Mouse (Mus musculus): Measurements from ENCODE around the gene Enthd1. TPM values are rescaled to one million over a fixed set of nuclear protein-coding genes. Genes with fewer than 3 reads are reported as not detected.

The Enthd1 gene
- polyA plus RNA-seq, 1 experiment = 0.09 TPM

DNA sequence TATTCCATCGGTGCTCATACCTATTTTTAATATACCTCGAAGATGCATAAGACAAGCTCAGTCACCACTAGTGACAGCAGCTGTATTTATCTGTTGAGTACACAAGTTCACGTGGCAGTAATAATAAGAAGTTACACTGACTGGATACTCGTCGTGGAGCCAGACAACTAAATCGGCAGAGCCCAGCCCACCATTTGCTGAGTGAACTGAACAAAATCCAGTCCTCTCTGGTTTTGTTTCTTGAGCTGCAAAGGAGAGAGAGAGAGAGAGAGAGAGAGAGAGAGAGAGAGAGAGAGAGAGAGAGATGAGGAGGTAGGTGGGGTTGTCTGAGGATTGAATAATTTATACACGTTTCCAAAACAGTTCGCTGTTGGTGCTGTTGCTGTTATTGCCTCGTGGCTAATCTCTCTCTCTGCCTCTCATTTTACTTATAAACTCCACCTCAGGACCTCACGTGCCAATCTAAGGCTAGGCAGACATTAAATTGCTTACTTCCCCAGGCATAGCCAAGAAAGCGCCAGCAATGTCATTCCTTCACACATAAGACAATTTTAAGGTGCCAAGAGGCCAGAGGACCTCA, 11.5 kb upstream of the Enthd1 start:
- no peak overlapping the region for H3K27ac ChIP-seq (ENCODE audit: control insufficient read depth, insufficient read depth, low read length)
- TF ChIP-seq POLR2A (IDR thresholded peaks at IDR 0.05; ENCODE audit: control insufficient read depth, extremely low read depth, insufficient read depth, low read length, poor library complexity) (no peak), CTCF (IDR thresholded peaks at IDR 0.05; ENCODE audit: borderline replicate concordance, control insufficient read depth, extremely low read depth, insufficient read depth, low read length, poor library complexity) (no peak)
- peaks cover 15% of the 10 kb centered on the region for H3K36me3 ChIP-seq (ENCODE audit: control insufficient read depth, insufficient read depth, low read length)
- DNase-seq = no peak
- peaks cover 35% of the 10 kb centered on the region for H3K4me1 ChIP-seq (replicated peaks; ENCODE audit: control insufficient read depth, insufficient read depth, low read length)
- no peaks in the 10 kb centered on the region for H3K27me3 ChIP-seq (ENCODE audit: control insufficient read depth, insufficient read depth, low read length)
- no peak overlapping the region for H3K4me3 ChIP-seq (ENCODE audit: control insufficient read depth, insufficient read depth, low read length)
- WGBS = 86% methylated on average over 11 of the region's 11 CpGs

DNA sequence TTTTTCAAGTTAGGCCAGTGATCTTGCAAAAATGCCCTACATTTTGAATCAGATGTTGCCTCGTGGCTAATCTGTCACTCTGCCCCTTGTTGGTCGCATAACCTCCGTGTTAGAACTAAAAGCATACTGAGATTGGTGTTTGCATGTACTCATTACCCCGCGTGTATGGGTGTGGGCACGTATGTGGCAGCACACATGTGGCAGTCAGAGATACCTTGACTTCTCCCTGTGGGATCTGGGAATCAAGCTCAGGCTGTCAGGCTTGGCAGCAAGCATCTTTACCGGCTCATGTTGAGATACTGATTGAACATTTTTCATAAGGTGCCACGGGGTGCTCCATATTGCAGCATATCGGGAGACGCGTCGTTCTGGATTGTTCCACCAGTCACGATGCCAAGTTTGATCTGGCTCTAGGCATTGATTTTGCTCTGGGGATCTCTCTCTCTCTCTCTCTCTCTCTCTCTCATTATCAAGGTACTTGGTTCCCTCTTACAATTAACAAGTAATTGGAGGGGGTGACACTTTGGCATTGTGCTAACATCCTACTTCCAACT, 10.9 kb upstream of the Enthd1 start:
- Histone ChIP-seq H3K4me3 (ENCODE audit: control insufficient read depth, insufficient read depth, low read length) (peak overlapping the region; percentile 9; the same call in 1 of the 2 replicates), H3K36me3 (ENCODE audit: control insufficient read depth, insufficient read depth, low read length) (peaks cover 15% of the 10 kb centered on the region), H3K27ac (ENCODE audit: control insufficient read depth, insufficient read depth, low read length) (no peak overlapping the region), H3K4me1 (replicated peaks; ENCODE audit: control insufficient read depth, insufficient read depth, low read length) (peaks cover 34% of the 10 kb centered on the region), H3K27me3 (ENCODE audit: control insufficient read depth, insufficient read depth, low read length) (no peaks in the 10 kb centered on the region)
- TF ChIP-seq POLR2A (IDR thresholded peaks at IDR 0.05; ENCODE audit: control insufficient read depth, extremely low read depth, insufficient read depth, low read length, poor library complexity) = no peak
- TF ChIP-seq CTCF (IDR thresholded peaks at IDR 0.05; ENCODE audit: borderline replicate concordance, control insufficient read depth, extremely low read depth, insufficient read depth, low read length, poor library complexity) = no peak
- DNase-seq = no peak
- WGBS = 87% methylated on average over 13 of the region's 13 CpGs

DNA sequence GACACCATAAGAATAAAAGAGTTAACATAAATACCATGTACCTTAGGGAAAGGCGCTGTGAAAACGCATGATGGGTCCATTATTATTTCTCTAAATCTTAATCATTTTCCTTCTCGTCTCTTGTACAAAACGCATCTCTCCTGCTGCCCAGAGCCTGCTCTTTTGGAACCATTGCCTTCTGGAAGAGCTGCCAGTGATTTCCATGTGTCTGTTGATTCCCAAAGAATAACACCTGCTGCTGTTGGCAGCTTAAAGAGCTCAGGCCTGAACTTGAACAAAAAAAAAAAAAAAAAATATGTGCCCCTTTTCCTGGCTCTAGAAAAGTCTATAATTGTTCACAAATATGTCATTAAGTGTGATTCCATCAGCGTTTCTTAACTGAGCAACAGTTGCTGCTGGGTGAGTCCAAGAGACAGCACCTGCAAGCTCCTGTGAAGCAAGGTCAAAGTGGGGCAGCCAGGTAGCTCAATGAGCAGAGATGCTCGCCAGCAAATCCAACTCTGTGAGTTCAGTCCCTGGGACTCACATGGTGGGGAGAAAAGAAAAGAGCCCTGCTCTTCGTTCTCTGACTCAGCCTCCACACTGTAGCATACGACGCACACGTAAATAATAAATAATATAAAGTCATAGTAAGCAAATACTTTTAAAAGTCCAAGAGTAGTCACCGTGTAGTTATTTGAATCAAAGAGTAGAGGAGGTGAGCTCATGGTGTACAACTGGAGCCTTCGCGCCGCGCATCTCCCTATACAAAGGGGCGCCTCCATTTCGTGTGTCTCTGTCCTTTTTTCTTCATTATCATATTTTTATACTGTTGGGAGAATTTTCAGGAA, 9.5 kb upstream of the Enthd1 start:
- H3K4me3 ChIP-seq (ENCODE audit: control insufficient read depth, insufficient read depth, low read length) = peak overlapping the region; percentile 31
- 78% methylated on average over 17 of the region's 17 CpGs for WGBS
- TF ChIP-seq POLR2A (IDR thresholded peaks at IDR 0.05; ENCODE audit: control insufficient read depth, extremely low read depth, insufficient read depth, low read length, poor library complexity) (no peak), CTCF (IDR thresholded peaks at IDR 0.05; ENCODE audit: borderline replicate concordance, control insufficient read depth, extremely low read depth, insufficient read depth, low read length, poor library complexity) (no peak)
- H3K4me1 ChIP-seq (replicated peaks; ENCODE audit: control insufficient read depth, insufficient read depth, low read length) = peaks cover 46% of the 10 kb centered on the region
- no peak for DNase-seq
- no peaks in the 10 kb centered on the region for H3K27me3 ChIP-seq (ENCODE audit: control insufficient read depth, insufficient read depth, low read length)
- H3K36me3 ChIP-seq (ENCODE audit: control insufficient read depth, insufficient read depth, low read length) = peaks cover 13% of the 10 kb centered on the region
- H3K27ac ChIP-seq (ENCODE audit: control insufficient read depth, insufficient read depth, low read length) = peak overlapping the region; percentile 13; the same call in 1 of the 2 replicates

DNA sequence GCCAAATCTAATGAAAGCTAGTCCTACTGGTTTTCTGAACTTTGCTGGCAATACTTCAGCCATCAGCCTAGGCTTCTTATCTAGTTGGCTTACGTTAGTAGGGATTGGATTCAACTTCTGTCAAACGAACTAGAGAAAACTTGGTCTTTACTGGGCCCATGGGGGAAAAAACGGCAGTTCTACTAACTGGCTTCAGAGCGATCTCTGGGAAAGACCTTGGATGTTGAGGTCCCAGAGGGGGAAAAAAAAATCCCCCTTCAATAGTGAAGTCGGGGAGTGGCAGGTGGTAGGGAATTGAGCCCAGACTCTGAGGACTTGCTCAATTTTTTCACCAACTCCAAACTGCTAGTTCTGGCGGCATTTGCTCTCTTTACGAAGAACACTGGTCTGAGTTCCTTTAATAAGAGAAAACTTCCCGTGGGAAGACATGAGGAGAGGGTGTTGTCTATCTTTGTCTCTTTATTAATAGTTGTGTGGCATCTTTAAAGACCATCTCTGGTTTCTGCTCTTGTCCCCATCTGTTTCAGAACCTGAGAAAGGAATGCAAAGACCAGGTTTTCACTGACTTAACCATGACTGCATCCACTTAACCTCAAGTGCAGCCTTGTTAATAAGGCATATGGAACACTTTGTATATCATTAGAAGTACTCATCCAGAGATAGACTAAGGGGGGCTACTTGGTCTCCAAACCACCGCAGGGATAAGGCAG, 8.0 kb upstream of the Enthd1 start:
- peak overlapping the region; percentile 89 for H3K4me3 ChIP-seq (ENCODE audit: control insufficient read depth, insufficient read depth, low read length)
- peak overlapping the region; percentile 99 for H3K27ac ChIP-seq (ENCODE audit: control insufficient read depth, insufficient read depth, low read length)
- peaks cover 50% of the 10 kb centered on the region for H3K4me1 ChIP-seq (replicated peaks; ENCODE audit: control insufficient read depth, insufficient read depth, low read length)
- no peak for DNase-seq
- TF ChIP-seq POLR2A (IDR thresholded peaks at IDR 0.05; ENCODE audit: control insufficient read depth, extremely low read depth, insufficient read depth, low read length, poor library complexity) (no peak), CTCF (IDR thresholded peaks at IDR 0.05; ENCODE audit: borderline replicate concordance, control insufficient read depth, extremely low read depth, insufficient read depth, low read length, poor library complexity) (no peak)
- H3K36me3 ChIP-seq (ENCODE audit: control insufficient read depth, insufficient read depth, low read length) = peaks cover 13% of the 10 kb centered on the region
- no peaks in the 10 kb centered on the region for H3K27me3 ChIP-seq (ENCODE audit: control insufficient read depth, insufficient read depth, low read length)
- WGBS = 6% methylated on average over 9 of the region's 9 CpGs

DNA sequence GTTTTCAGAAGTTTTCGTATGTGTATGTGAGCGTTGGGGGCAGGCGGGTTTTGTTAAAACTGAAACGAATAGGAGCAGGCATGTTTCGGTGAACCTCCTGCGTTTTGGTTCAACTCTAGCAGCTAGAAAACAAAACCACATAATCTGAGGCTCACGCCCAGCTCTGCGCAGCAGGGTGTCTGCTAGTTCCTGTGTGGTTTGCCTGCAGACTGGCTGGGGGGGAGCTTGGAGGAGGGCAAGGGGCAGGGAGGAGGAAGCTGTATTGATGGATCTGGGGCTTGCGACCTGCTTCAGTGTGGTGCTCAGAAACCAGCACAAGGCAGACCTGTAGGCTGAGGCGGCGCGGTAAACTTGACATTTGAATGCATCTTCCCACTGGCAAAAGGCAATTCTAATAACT, 7.3 kb upstream of the Enthd1 start, which contains the start of gene Grap2:
Gene Grap2 (plus strand): TSS at position 304 of the 400 bp plus-strand sequence.
- H3K4me3 ChIP-seq (ENCODE audit: control insufficient read depth, insufficient read depth, low read length) = peak within 1 kb of the TSS; percentile 89
- 2% methylated on average over 12 of the region's 12 CpGs for WGBS
- DNase-seq = peak; percentile 92
- H3K36me3 ChIP-seq (ENCODE audit: control insufficient read depth, insufficient read depth, low read length) = peaks cover 13% of the 10 kb centered on the region
- peaks cover 52% of the 10 kb centered on the region for H3K4me1 ChIP-seq (replicated peaks; ENCODE audit: control insufficient read depth, insufficient read depth, low read length)
- H3K27me3 ChIP-seq (ENCODE audit: control insufficient read depth, insufficient read depth, low read length) = no peaks in the 10 kb centered on the region
- H3K27ac ChIP-seq (ENCODE audit: control insufficient read depth, insufficient read depth, low read length) = peak within 1 kb of the TSS; percentile 99
- TF ChIP-seq POLR2A (IDR thresholded peaks at IDR 0.05; ENCODE audit: control insufficient read depth, extremely low read depth, insufficient read depth, low read length, poor library complexity) = peak; percentile 92
- TF ChIP-seq CTCF (IDR thresholded peaks at IDR 0.05; ENCODE audit: borderline replicate concordance, control insufficient read depth, extremely low read depth, insufficient read depth, low read length, poor library complexity) = no peak

DNA sequence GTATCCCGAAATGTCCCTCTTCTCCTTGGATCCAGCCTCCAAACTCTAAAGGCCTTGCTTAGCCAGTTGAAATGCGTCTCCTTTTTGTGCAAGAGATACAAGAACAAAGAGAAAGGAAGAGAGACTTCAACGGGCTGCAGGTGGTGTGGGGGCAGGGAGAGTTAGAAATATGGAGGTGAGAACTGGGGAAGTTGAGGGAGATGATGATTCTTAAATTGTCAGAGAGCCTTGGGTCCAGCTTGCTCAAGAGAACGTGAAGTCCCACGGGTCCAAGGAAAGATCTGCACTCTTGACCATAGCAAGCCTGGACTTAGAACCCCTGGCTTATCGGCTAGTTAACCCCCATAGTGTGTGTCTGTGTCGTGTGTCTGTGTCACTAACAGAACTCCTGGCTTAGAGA, 6.7 kb upstream of the Enthd1 start:
- H3K27me3 ChIP-seq (ENCODE audit: control insufficient read depth, insufficient read depth, low read length) = no peaks in the 10 kb centered on the region
- peak overlapping the region; percentile 99 for H3K27ac ChIP-seq (ENCODE audit: control insufficient read depth, insufficient read depth, low read length)

More for the DNA sequence above, 6.7 kb upstream of the Enthd1 start:
- H3K4me1 ChIP-seq (replicated peaks; ENCODE audit: control insufficient read depth, insufficient read depth, low read length) = peaks cover 49% of the 10 kb centered on the region
- whole genome bisulfite sequencing = 6% methylated on average over 7 of the region's 7 CpGs
- DNase-seq = peak; percentile 80
- H3K36me3 ChIP-seq (ENCODE audit: control insufficient read depth, insufficient read depth, low read length) = peaks cover 7% of the 10 kb centered on the region
- TF ChIP-seq CTCF (IDR thresholded peaks at IDR 0.05; ENCODE audit: borderline replicate concordance, control insufficient read depth, extremely low read depth, insufficient read depth, low read length, poor library complexity) = no peak
- TF ChIP-seq POLR2A (IDR thresholded peaks at IDR 0.05; ENCODE audit: control insufficient read depth, extremely low read depth, insufficient read depth, low read length, poor library complexity) = no peak
- peak overlapping the region; percentile 44 for H3K4me3 ChIP-seq (ENCODE audit: control insufficient read depth, insufficient read depth, low read length)
